Mouse (Mus musculus): ENCODE measurements around the gene Grin2d. TPM values are rescaled to one million over a fixed set of nuclear protein-coding genes. Genes with fewer than 3 reads are reported as not detected.
"Not testable (repeated sequence)": the region's sequence is repeated elsewhere in the genome, so short reads cannot be mapped to it uniquely, and the experiment has no call there.

The Grin2d gene
- polyA plus RNA-seq (2015; fragmentation: Nextera tagmentation; extraction: Ambion mirVana): 3.4 and 4.3 TPM in 2 replicates

- H3K4me1 ChIP-seq (replicated peaks): peaks cover 17% of the 10 kb centered on the region
- H3K36me3 ChIP-seq: peaks cover 81% of the 10 kb centered on the region
- 97% methylated on average over 1 of the region's 1 CpGs for WGBS
- not testable (repeated sequence) for H3K4me2 ChIP-seq; ATAC-seq (ENCODE audit: low FRiP score, low read depth); H3K4me3 ChIP-seq; H3K27me3 ChIP-seq; H3K27ac ChIP-seq (replicated peaks); H3K9ac ChIP-seq; H3K9me3 ChIP-seq
These were observed at the start of gene Grin2d for GRCm38 (mm10) chr7:45878278-45878677. Grin2d (minus strand) TSS chr7:45878378.

- Histone ChIP-seq H3K27ac (replicated peaks) (no peak overlapping the region; the same call in 1 of the 2 replicates), H3K36me3 (no peaks in the 10 kb centered on the region), H3K4me1 (replicated peaks) (peaks cover 21% of the 10 kb centered on the region), H3K9ac (no peak overlapping the region), H3K4me2 (peak overlapping the region; percentile 89), H3K9me3 (no peaks in the 10 kb centered on the region), H3K27me3 (peaks cover 2% of the 10 kb centered on the region; the same call in 1 of the 2 replicates), H3K4me3 (peak overlapping the region; percentile 51)
- no peak for ATAC-seq (ENCODE audit: low FRiP score, low read depth)
- WGBS: 15% methylated on average over 14 of the region's 14 CpGs
These were observed 46.2 kb upstream of the Grin2d start for GRCm38 (mm10) chr7:45924429-45924816.

GRCm38 (mm10) chr7:45923762-45924428 lies 45.7 kb upstream of the Grin2d start, which contains the start of gene Ccdc114:
Ccdc114 (plus strand) TSS chr7:45924072.
- H3K4me1 ChIP-seq (replicated peaks): peaks cover 21% of the 10 kb centered on the region
- peak within 1 kb of the TSS; percentile 89 for H3K4me2 ChIP-seq
- 6% methylated on average over 24 of the region's 24 CpGs for WGBS
- peak within 1 kb of the TSS; percentile 51 for H3K4me3 ChIP-seq
- H3K27ac ChIP-seq (replicated peaks): peak within 1 kb of the TSS; percentile 89
- no peaks in the 10 kb centered on the region for H3K36me3 ChIP-seq
- no peaks in the 10 kb centered on the region; the same call in 1 of the 2 replicates for H3K27me3 ChIP-seq
- no peaks in the 10 kb centered on the region for H3K9me3 ChIP-seq
- peak; percentile 57 for ATAC-seq (ENCODE audit: low FRiP score, low read depth)
- H3K9ac ChIP-seq: peak within 1 kb of the TSS; percentile 53

GRCm38 (mm10) chr7:45922928-45923761 lies 45.0 kb upstream of the Grin2d start:
- Histone ChIP-seq H3K4me3 (peak overlapping the region; percentile 51), H3K4me2 (peak overlapping the region; percentile 89), H3K4me1 (replicated peaks) (peaks cover 21% of the 10 kb centered on the region), H3K27ac (replicated peaks) (peak overlapping the region; percentile 89), H3K9ac (peak overlapping the region; percentile 53), H3K36me3 (no peaks in the 10 kb centered on the region), H3K27me3 (no peaks in the 10 kb centered on the region; the same call in 1 of the 2 replicates), H3K9me3 (no peaks in the 10 kb centered on the region)
- peak; percentile 88 for ATAC-seq (ENCODE audit: low FRiP score, low read depth)
- WGBS: under 1% methylated on average over 37 of the region's 37 CpGs

GRCm38 (mm10) chr7:45921950-45922600 lies 43.9 kb upstream of the Grin2d start:
- WGBS: 86% methylated on average over 12 of the region's 12 CpGs
- peak overlapping the region; percentile 89 for H3K27ac ChIP-seq (replicated peaks)
- H3K9ac ChIP-seq: no peak overlapping the region
- 0 out of 2 replicates have a peak overlapping the region, but pooled peaks have one; percentile 51 for H3K4me3 ChIP-seq
- no peak for ATAC-seq (ENCODE audit: low FRiP score, low read depth)
- H3K36me3 ChIP-seq: no peaks in the 10 kb centered on the region
- H3K27me3 ChIP-seq: no peaks in the 10 kb centered on the region; the same call in 1 of the 2 replicates
- H3K4me2 ChIP-seq: peak overlapping the region; percentile 89
- H3K9me3 ChIP-seq: no peaks in the 10 kb centered on the region
- peaks cover 30% of the 10 kb centered on the region for H3K4me1 ChIP-seq (replicated peaks)

- no peak for ATAC-seq (ENCODE audit: low FRiP score, low read depth)
- no peak within 1 kb of the TSS for H3K9ac ChIP-seq
- H3K27ac ChIP-seq (replicated peaks): no peak within 1 kb of the TSS; the same call in 1 of the 2 replicates
These were observed 43.1 kb upstream of the Grin2d start, which contains the start of gene Emp3 for GRCm38 (mm10) chr7:45921242-45921621. Emp3 (minus strand) TSS chr7:45921404.

GRCm38 (mm10) chr7:45920583-45921241 lies 42.5 kb upstream of the Grin2d start:
- Histone ChIP-seq H3K4me3 (peak overlapping the region; percentile 10), H3K4me1 (replicated peaks) (peaks cover 43% of the 10 kb centered on the region), H3K9ac (no peak overlapping the region), H3K9me3 (no peaks in the 10 kb centered on the region), H3K4me2 (peak overlapping the region; percentile 25), H3K36me3 (no peaks in the 10 kb centered on the region), H3K27ac (replicated peaks) (no peak overlapping the region), H3K27me3 (no peaks in the 10 kb centered on the region)
- no peak for ATAC-seq (ENCODE audit: low FRiP score, low read depth)
- 63% methylated on average over 9 of the region's 9 CpGs for WGBS

More at GRCm38 (mm10) chr7:45921242-45921621, 43.1 kb upstream of the Grin2d start, which contains the start of gene Emp3:
- peak within 1 kb of the TSS; percentile 10 for H3K4me3 ChIP-seq
- no peaks in the 10 kb centered on the region for H3K36me3 ChIP-seq
- H3K4me1 ChIP-seq (replicated peaks): peaks cover 38% of the 10 kb centered on the region
- 51% methylated on average over 9 of the region's 9 CpGs for WGBS
- no peaks in the 10 kb centered on the region for H3K27me3 ChIP-seq
- peak within 1 kb of the TSS; percentile 25 for H3K4me2 ChIP-seq
- no peaks in the 10 kb centered on the region for H3K9me3 ChIP-seq

- 82% methylated on average over 4 of the region's 4 CpGs for WGBS
- Histone ChIP-seq H3K4me2 (0 out of 2 replicates have a peak overlapping the region, but pooled peaks have one; percentile 25), H3K27ac (replicated peaks) (no peak overlapping the region)
These were observed 41.6 kb upstream of the Grin2d start for GRCm38 (mm10) chr7:45919761-45920160.

GRCm38 (mm10) chr7:45919083-45919671 lies 41.0 kb upstream of the Grin2d start:
- Histone ChIP-seq H3K4me2 (no peak overlapping the region), H3K27me3 (no peaks in the 10 kb centered on the region), H3K9ac (no peak overlapping the region), H3K9me3 (no peaks in the 10 kb centered on the region), H3K4me3 (no peak overlapping the region), H3K36me3 (no peaks in the 10 kb centered on the region), H3K27ac (replicated peaks) (no peak overlapping the region), H3K4me1 (replicated peaks) (peaks cover 41% of the 10 kb centered on the region)
- no peak for ATAC-seq (ENCODE audit: low FRiP score, low read depth)
- 59% methylated on average over 14 of the region's 14 CpGs for WGBS

More at GRCm38 (mm10) chr7:45919761-45920160, 41.6 kb upstream of the Grin2d start:
- no peak overlapping the region for H3K4me3 ChIP-seq
- H3K4me1 ChIP-seq (replicated peaks): peaks cover 46% of the 10 kb centered on the region
- H3K36me3 ChIP-seq: no peaks in the 10 kb centered on the region
- ATAC-seq (ENCODE audit: low FRiP score, low read depth): no peak
- H3K9me3 ChIP-seq: no peaks in the 10 kb centered on the region
- H3K9ac ChIP-seq: no peak overlapping the region
- no peaks in the 10 kb centered on the region for H3K27me3 ChIP-seq

- H3K4me1 ChIP-seq (replicated peaks): peaks cover 32% of the 10 kb centered on the region
- H3K27ac ChIP-seq (replicated peaks): peak overlapping the region; percentile 77; the same call in 1 of the 2 replicates
- WGBS: 88% methylated on average over 15 of the region's 15 CpGs
- H3K9ac ChIP-seq: no peak overlapping the region
- no peaks in the 10 kb centered on the region for H3K9me3 ChIP-seq
- no peak overlapping the region for H3K4me3 ChIP-seq
- H3K36me3 ChIP-seq: no peaks in the 10 kb centered on the region
- H3K4me2 ChIP-seq: no peak overlapping the region
- no peaks in the 10 kb centered on the region for H3K27me3 ChIP-seq
- ATAC-seq (ENCODE audit: low FRiP score, low read depth): no peak
These were observed 39.7 kb upstream of the Grin2d start for GRCm38 (mm10) chr7:45917926-45918325.
